Mouse (Mus musculus) embryonic facial prominence, embryonic 10.5 days (tissue): ENCODE data around the gene Syt12. TPM values are rescaled to one million over a fixed set of nuclear protein-coding genes. Genes with fewer than 3 reads are reported as not detected.

Source experiments
- DNase-seq: peaks from one replicate; pipeline ENCODE4 v3.0.0-alpha.2; 2017; ENCODE audit warnings: low spot score
- H3K27ac ChIP-seq: fragments of 300-500 bp; sonication (generic); replicated peaks from 2 replicates; pipeline ENCODE4 v1.5.1; 2016; ENCODE audit warnings: mild to moderate bottlenecking
- H3K27me3 ChIP-seq: fragments of 300-500 bp; sonication (generic); replicated peaks from 2 replicates; pipeline ENCODE4 v1.6.1; 2016; ENCODE audit warnings: low read depth, mild to moderate bottlenecking; ENCODE audit not compliant: poor library complexity, severe bottlenecking
- H3K36me3 ChIP-seq: fragments of 300-500 bp; sonication (generic); replicated peaks from 2 replicates; pipeline ENCODE4 v1.6.1; 2016; ENCODE audit warnings: mild to moderate bottlenecking, moderate library complexity
- H3K4me1 ChIP-seq: fragments of 300-500 bp; sonication (generic); 2 replicates; pipeline ENCODE4 v1.6.1; 2016
- H3K4me3 ChIP-seq: fragments of 300-500 bp; sonication (generic); 2 replicates; pipeline ENCODE4 v1.5.1; 2016; ENCODE audit warnings: mild to moderate bottlenecking, moderate library complexity
- H3K9me3 ChIP-seq: fragments of 300-500 bp; sonication (generic); 2 replicates; pipeline ENCODE4 v1.6.1; 2016; ENCODE audit warnings: mild to moderate bottlenecking
- WGBS: fragments of 180-500 bp; shearing (Covaris S2); methylation state at CpG from one replicate; pipeline ENCODE4 v1.1.7; 2016; 5-methylcytosine and 5-hydroxymethylcytosine counted together
- polyA plus RNA-seq: library from polyadenylated mRNA; unstranded; fragments of >200 nt; fragmentation: Nextera tagmentation; extraction: Ambion mirVana; gene quantifications from 2 replicates; pipeline ENCODE4 v1.2.1, GENCODE M21; 2016

The Syt12 gene
- polyA plus RNA-seq, 1 experiment from 2014 or later = 2.8 TPM

DNA sequence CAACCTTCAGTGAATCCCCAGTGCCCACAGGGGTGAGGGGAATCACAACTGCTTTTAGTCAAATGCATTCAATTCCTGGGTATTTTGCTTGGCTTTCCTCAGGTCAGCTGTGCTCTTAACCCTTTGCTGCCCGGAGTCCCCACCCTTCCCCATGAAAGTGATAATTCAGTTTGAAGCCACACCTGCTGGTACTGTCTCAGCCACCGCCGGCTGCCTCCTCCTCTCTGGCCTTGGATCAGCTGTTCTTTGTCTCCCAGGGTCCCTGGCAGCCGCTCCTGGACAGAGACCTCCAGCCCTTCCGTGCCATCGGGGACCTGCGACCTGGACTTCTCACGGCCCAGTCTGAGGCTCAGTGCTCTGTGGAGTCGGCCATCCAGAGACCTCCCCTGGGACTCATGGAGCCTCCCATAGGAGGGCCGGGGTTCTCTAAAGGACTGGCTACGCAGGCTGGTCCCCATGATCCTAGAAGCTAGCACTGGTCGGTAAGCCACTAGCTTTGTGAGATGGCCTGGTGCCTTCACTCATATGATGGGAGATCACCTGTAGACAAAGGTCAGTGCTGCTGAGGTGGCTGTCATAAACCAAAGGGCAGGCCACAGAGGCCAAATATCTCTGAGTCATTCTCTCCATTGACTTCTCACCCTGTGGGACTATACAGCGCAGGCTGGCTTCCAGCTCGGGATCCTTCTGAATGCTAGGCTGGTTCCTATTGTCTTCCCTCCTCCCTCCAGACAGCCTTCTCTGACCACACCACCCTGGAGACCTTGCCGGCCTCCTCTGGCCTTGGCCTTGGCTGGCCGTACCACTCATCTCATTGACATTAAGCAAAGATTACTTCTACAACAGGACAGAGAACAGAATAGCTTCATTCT is 21.1 kb upstream of the Syt12 start, which contains the start of gene 2010003K11Rik:
2010003K11Rik (minus strand) TSS at position 522 of the 872 bp plus-strand sequence.
- Histone ChIP-seq H3K4me1 (peaks cover 25% of the 10 kb centered on the region), H3K4me3 (peak within 1 kb of the TSS; percentile 21; the same call in 1 of the 2 replicates), H3K36me3 (no peaks in the 10 kb centered on the region), H3K27ac (peak within 1 kb of the TSS; percentile 52), H3K27me3 (no peaks in the 10 kb centered on the region), H3K9me3 (no peaks in the 10 kb centered on the region)
- DNase-seq = peak; percentile 21
- 60% methylated on average over 16 of the region's 16 CpGs for WGBS

DNA sequence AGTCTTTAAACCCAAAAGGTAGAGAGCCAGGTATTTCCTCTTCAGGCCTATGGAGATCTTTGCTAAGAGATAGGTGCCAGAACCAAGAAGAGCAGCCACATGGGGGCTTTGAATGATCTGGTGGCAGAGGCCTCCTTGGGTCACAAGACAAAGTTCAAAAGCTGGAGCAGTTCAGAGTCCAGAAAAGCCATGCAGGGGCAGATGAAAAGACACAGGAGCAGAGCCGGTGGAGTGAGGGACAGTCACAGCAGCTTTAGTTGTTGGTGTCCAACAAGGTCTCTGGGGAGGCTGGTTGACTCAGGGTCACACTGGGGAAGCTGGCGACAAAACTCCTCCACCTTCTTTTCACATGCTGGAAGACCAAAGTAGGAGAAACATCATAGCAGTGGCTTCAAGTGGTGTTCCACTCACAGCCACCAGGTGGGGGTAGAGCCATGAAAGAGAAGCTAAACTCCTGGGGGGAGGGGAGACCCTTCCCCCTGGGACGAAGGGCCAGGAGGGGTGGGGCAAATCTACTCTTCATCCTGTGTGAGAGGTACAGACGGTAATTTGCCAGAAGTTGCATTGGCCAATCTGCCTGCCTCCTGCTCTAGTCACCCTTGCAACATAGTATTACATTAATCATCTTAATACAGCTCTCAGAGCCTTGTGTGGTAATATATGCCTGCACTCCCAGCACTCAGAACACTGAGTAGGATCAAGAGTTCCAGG is 20.2 kb upstream of the Syt12 start:
- DNase-seq = peak; percentile 86
- Histone ChIP-seq H3K27me3 (no peaks in the 10 kb centered on the region), H3K4me1 (peaks cover 32% of the 10 kb centered on the region), H3K36me3 (no peaks in the 10 kb centered on the region), H3K9me3 (no peaks in the 10 kb centered on the region), H3K27ac (peak overlapping the region; percentile 52; the same call in 1 of the 2 replicates), H3K4me3 (peak overlapping the region; percentile 21; the same call in 1 of the 2 replicates)
- WGBS = 7% methylated on average over 4 of the region's 4 CpGs

DNA sequence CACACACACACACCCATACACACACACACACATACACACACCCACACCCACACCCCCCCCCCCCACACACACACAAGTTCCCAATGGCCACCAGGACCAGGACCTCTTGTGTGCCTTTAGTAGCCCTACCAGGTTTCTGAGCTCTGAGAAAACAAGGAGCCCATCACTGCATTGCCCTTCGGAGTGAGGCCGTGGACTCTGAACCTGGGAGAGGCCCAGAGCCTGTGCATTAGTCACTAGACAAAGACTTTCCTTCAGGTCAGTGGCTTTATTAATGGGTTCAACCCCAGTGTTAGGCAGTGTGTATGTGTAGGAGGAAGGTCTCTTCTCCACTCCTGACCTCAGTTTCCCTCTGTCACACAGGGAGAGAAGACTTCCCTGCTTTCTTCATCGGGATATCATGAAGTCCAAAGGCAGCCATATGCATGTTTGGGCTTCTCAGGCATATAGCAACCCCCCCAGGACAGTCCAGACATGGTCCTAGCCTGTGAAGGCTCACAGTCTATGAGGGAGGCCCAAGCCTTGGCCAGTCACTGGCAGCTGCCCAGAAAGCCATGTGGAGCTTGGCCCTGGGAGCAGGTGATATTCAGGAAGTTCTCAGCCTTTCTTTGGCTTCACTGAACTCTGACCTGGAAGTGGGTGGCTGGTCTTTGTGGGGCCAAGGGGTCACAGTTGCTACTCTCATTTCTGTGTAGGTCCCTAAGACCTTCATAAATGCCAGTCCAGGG is 19.5 kb upstream of the Syt12 start:
- DNase-seq = no peak
- Histone ChIP-seq H3K36me3 (no peaks in the 10 kb centered on the region), H3K27me3 (no peaks in the 10 kb centered on the region), H3K4me3 (no peak overlapping the region), H3K4me1 (peaks cover 32% of the 10 kb centered on the region), H3K27ac (no peak overlapping the region), H3K9me3 (no peaks in the 10 kb centered on the region)
- WGBS = 84% methylated on average over 3 of the region's 3 CpGs

DNA sequence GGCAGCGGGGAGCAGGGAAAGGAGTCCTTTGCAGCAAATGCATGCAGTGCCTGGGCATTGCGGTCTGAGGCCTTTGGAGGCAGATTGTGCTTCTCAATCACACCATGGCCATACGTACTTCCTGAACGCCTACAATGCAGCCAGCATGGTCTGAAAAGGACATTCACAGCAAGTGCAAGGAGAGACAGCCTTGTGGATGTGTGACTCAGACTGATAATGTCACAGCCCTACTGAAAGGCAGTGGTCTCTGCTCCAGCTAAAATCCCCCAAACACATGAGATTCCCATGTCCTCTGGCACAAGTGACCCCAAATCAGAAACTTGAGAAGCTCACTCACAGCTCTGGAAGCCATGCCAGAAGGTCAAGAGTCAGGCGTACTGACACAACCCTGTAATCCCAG is 18.6 kb upstream of the Syt12 start:
- peaks cover 39% of the 10 kb centered on the region for H3K4me1 ChIP-seq
- 85% methylated on average over 5 of the region's 5 CpGs for WGBS

DNA sequence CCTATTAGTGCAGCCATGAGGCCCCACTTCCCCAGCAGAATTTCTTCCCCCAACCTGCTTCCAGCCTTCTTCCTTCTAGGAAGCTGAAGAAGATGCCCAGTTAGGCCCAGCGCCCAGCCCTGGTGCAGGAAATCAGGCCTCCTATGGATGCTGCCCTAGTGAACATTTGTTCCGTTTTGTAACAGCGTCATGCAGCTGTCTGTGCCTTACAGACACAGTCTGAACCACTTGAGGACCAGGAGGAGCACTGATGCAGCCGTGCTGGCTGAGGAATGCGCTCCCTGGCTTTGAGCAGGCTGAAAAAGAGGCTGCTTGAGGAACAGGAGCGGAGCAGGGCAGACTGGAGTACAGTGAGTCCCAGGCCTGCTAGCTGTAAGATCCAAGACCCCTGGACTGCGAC is 17.5 kb upstream of the Syt12 start:
- no peaks in the 10 kb centered on the region for H3K36me3 ChIP-seq
- no peaks in the 10 kb centered on the region for H3K27me3 ChIP-seq
- no peak overlapping the region for H3K4me3 ChIP-seq
- peak overlapping the region; percentile 46; the same call in 1 of the 2 replicates for H3K27ac ChIP-seq
- WGBS = 72% methylated on average over 7 of the region's 7 CpGs
- H3K9me3 ChIP-seq = no peaks in the 10 kb centered on the region
- H3K4me1 ChIP-seq = peaks cover 40% of the 10 kb centered on the region
- no peak for DNase-seq

More for the DNA sequence above, 18.6 kb upstream of the Syt12 start:
- Histone ChIP-seq H3K27ac (no peak overlapping the region), H3K4me3 (no peak overlapping the region), H3K36me3 (no peaks in the 10 kb centered on the region), H3K9me3 (no peaks in the 10 kb centered on the region), H3K27me3 (no peaks in the 10 kb centered on the region)
- DNase-seq = no peak

DNA sequence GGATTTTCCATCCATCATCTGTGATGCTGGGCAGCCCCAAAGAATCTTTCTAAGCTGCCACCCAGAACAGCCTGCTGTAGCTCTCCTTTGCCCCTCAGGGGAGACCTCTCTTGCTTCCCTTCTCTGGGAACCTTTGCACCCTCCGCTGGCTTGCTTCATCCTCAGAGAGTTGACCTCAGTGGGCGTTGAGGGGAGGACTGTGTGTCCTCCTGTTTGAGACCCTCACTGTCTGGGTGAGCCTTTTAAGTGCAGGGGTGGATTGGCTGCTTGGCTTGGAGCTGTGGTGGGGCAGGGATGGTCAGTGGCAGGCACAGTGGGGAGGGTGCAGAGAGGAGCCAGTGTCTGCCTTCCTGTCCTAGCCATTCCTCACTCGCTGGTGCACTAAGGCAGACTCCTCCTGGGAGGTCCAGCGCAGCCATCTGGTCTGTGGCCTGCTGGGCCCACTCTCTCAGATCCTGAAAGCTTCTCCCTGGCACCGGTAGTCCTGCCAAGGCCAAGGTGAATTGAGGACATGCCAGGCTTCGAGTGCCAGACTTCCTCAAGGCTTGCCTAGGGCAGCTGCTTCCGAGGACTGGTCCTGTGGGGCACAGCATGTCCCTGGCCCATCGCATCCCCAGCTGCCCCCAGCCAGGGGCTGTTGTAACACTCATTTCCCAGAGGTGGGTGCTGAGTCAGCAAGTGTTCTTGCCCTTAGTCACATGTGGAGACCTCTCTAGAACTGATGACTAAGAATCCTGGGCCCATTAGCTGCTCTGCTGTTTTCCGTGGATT is 15.5 kb upstream of the Syt12 start:
- H3K4me1 ChIP-seq = peaks cover 30% of the 10 kb centered on the region
- no peaks in the 10 kb centered on the region for H3K9me3 ChIP-seq
- no peaks in the 10 kb centered on the region for H3K27me3 ChIP-seq
- 64% methylated on average over 9 of the region's 9 CpGs for whole genome bisulfite sequencing
- H3K27ac ChIP-seq = peak overlapping the region; percentile 31; the same call in 1 of the 2 replicates
- no peak for DNase-seq
- H3K36me3 ChIP-seq = no peaks in the 10 kb centered on the region
- H3K4me3 ChIP-seq = no peak overlapping the region

DNA sequence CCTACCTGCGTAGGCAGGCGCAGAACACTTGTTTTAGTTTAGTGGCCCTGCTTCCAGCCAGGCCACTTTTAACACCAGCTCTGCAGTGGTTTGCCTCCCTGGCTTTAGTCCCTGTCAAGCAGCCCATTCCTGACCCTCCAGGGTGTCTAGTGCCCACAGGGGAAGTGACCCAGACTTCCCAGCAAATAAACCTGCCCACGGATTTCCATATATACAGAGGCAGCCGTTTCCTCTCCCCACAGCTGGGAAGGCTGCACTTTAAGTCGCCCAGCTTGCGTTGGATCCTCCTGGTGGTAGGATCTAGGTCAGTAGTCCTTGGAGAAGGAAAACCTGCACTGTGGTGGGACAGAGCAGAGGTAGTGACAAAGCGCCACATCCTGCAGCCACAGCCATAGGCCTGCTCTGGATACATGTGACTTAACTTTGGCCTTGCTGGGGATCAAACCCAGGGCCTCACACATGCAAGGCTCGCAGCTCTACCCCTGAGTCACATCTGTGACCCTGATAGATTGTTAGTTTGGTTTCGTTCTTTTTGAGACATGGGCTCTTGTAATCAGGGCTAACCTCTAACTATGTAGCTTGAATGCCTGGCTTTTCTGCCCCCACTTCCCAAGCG is 13.9 kb upstream of the Syt12 start:
- Histone ChIP-seq H3K36me3 (no peaks in the 10 kb centered on the region), H3K9me3 (no peaks in the 10 kb centered on the region), H3K27ac (no peak overlapping the region; the same call in 1 of the 2 replicates), H3K4me1 (peaks cover 21% of the 10 kb centered on the region), H3K4me3 (no peak overlapping the region), H3K27me3 (no peaks in the 10 kb centered on the region)
- DNase-seq = peak; percentile 15
- WGBS = 68% methylated on average over 10 of the region's 10 CpGs

DNA sequence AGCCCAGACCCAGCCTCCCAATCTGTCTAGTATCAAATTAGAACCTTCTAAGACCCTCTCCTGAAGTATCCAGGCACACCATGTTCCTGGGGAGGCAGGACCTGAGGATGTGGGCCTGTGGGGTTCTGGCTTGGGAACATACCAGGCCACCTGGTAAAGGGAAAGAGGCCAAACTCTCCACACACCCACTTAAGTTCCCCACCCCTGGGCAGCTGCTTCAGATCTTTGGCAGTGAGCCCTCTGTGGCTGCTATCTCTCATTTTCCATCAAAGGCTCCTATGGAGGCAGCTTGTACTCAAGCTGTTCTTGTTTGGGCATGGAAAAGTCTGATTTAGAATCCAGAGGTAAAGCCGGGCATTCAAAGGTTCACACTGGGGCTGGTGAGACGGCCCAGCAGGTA is 10.6 kb upstream of the Syt12 start:
- H3K27me3 ChIP-seq = no peaks in the 10 kb centered on the region
- H3K9me3 ChIP-seq = no peaks in the 10 kb centered on the region
- no peak for DNase-seq
- peaks cover 27% of the 10 kb centered on the region for H3K4me1 ChIP-seq
- H3K36me3 ChIP-seq = no peaks in the 10 kb centered on the region
- 82% methylated on average over 2 of the region's 2 CpGs for WGBS
- no peak overlapping the region for H3K27ac ChIP-seq
- no peak overlapping the region for H3K4me3 ChIP-seq

DNA sequence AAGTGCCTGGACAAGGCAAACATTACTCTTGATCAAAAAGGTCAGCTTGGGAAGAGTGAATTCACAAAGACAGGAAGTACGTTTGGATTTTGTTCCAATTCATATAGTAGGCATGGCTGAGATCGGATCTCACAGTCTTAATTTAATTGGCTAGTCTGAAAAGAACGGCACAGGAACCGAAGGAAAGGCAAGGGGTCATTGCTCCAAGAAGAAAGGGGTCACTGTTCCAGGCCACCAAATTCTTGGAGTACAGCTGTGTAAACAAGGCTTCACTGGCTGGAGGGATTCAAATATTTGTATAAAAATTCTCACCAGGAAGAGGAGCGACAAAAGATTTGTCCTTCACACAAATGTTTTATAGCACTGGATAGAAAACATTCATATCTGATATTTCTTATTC is 7.8 kb upstream of the Syt12 start:
- Histone ChIP-seq H3K27me3 (no peaks in the 10 kb centered on the region), H3K4me3 (no peak overlapping the region), H3K27ac (peak overlapping the region; percentile 81), H3K9me3 (no peaks in the 10 kb centered on the region), H3K4me1 (peaks cover 16% of the 10 kb centered on the region), H3K36me3 (no peaks in the 10 kb centered on the region)
- peak; percentile 40 for DNase-seq
- WGBS = 25% methylated on average over 5 of the region's 5 CpGs

DNA sequence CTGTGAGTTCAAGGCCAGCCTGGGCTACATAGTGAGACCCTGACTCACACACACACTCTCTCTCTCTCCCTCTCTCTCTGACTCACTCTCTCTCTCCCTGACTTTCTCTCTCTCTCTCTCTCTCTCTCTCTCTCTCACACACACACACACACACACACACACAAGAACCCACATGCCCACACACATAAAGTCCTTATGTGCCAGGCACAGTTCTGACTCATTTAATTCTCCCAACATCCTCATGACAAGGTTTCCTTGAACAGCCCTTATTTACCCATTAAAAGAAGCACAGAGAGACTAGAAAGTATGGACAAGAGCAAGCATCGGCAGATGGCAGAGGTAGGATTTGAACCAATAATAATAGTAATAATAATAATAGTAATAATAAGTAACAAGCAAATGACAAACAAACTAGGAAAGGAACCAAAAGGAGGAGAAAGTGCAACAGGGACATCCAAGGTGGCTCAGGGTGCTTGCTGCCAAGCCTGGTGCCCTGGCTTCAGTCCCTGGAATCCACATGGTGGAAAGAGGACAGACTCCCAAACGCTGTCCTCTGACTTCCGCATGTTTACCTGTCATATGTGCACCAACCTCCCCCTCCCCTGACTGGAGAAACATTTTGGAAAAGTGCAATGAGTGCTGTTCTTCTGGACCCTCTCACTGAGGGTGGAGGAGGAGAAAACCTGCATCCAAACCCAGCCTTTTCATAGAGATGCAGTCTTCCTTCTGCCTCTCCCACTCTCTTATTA is 5.0 kb upstream of the Syt12 start:
- H3K4me3 ChIP-seq = no peak overlapping the region
- no peaks in the 10 kb centered on the region for H3K9me3 ChIP-seq
- peaks cover 16% of the 10 kb centered on the region for H3K27me3 ChIP-seq
- H3K4me1 ChIP-seq = peaks cover 17% of the 10 kb centered on the region
- no peaks in the 10 kb centered on the region for H3K36me3 ChIP-seq
- DNase-seq = no peak
- 91% methylated on average over 3 of the region's 3 CpGs for WGBS
- no peak overlapping the region for H3K27ac ChIP-seq

DNA sequence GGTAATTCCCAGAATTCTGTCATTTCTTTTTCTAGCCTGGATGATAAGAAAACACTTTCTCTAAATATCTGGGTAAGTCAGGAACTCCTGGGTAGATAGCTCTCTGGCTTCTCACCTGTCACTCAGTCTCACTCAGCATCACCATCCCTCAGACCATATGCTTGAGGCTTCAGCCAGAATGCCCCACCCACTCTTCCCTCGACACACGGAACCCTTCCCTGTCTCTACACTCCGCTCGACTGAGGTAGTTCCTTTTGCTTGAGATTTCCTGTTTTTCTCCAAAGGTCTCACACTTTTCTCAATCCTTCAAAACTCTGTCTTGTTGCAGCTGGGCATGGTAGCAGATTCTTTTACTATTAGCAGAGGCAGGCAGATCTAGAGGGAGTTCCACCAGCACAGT is 4.1 kb upstream of the Syt12 start:
- H3K36me3 ChIP-seq = no peaks in the 10 kb centered on the region
- H3K9me3 ChIP-seq = no peaks in the 10 kb centered on the region
- peaks cover 26% of the 10 kb centered on the region for H3K4me1 ChIP-seq
- 51% methylated on average over 4 of the region's 4 CpGs for WGBS
- DNase-seq = no peak
- no peak overlapping the region for H3K4me3 ChIP-seq
- H3K27ac ChIP-seq = no peak overlapping the region
- peaks cover 26% of the 10 kb centered on the region for H3K27me3 ChIP-seq
